Mouse (Mus musculus) liver, embryonic 18 days (tissue): ENCODE data around the gene Retreg1. TPM values are rescaled to one million over a fixed set of nuclear protein-coding genes. Genes with fewer than 3 reads are reported as not detected.

Experiments used
- polyA plus RNA-seq: library from polyadenylated mRNA; depleted of rRNA; stranded (reverse); fragments of >200 nt; gene quantifications from 2 replicates; pipeline ENCODE4 v1.2.3, GENCODE M21; 2012; rRNA removed

The Retreg1 gene
- 10.1 and 12.2 TPM in 2 replicates for polyA plus RNA-seq

DNA sequence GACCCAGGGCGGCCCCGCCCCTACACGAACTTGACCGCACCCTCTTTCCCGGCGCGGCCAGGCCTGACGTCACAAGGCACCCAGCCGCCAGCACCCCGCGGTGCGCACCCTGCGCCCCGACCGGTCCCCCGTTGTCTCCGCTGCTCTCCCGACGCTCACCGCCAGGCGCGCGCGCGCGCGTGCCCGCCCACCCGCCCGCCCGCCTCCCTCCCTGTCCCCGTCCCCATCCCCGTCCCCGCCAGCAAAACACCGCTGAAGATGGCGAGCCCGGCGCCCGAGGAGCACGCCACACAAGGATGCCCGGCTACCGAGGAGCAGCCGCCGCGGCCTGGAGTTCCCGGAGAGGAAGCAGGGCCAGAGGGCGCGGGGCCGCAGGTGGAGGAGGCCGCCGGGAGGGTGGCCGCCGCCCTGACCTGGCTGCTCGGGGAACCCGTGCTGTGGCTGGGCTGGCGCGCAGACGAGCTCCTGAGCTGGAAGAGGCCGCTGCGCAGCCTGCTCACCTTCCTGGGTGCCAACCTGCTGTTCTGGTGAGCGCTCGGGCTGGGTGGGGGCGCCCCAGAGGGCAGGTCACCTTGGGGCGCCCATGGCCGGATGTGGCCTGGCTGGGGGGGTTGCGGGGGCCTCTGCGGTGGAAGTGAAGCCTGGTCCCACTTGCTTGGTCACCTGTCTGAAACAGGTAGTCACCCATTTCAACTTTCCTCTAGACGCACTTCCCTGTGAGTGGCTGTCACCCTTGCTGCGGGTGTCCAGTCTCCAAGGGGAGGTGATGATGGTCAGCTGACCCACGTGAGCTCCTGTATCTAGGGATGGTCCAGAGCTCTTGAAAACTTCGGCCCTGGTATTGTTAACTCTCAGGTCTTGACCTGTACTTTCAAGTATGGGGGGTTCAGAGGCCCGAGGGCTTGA, at the start of gene Retreg1:
Gene Retreg1, plus strand, starts transcription at position 95 of the 906 bp plus-strand sequence.

DNA sequence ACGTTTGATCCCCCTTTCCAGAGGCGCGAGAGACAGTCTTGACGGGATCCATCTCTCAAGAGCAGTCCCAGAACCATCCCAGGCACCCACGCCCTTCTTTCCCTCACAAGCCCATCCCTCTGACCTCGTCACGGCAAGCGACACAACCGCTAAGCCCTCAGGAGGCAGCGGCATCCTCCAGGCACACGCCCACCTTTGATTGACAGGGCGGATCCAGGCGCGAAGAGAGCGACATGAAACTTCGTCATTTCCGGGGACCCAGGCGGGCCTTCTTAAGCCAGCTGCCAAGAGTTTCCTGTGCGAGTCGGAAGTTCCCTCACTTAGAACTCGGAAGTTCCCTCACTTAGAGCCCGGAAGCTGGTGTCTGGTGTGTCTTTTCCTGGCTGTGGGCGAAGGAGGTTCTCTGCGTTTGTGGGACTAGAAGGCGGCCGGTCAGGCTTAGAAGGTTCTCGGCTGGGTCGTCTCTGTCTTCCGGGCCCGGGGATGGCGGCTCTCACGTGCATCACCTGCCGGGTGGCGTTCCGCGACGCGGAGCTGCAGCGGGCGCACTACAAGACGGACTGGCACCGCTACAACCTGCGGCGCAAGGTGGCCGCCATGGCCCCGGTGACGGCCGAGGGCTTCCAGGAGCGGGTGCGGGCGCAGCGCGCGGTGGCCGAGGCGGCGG, 141.2 kb downstream of the Retreg1 start, which contains the start of gene Zfp622:
Gene Zfp622, plus strand, starts transcription at position 300 of the 667 bp plus-strand sequence.

Other genes with a start within 250 kb of the Retreg1 start
- gene Myo10, start 220.7 kb upstream of the Retreg1 start, polyA plus RNA-seq, result 3.9 and 4.9 TPM in 2 replicates
- 10.0 and 10.7 TPM in 2 replicates for gene Zfp622, start 141.2 kb downstream of the Retreg1 start, polyA plus RNA-seq